Mouse (Mus musculus): ENCODE measurements at regions not wholly inside any gene's neighbourhood (a gene's known extent, or its start where the extent isn't known, plus 50 kb on each side); places are given as distances from the start of the nearest gene placed in this dataset.

DNA sequence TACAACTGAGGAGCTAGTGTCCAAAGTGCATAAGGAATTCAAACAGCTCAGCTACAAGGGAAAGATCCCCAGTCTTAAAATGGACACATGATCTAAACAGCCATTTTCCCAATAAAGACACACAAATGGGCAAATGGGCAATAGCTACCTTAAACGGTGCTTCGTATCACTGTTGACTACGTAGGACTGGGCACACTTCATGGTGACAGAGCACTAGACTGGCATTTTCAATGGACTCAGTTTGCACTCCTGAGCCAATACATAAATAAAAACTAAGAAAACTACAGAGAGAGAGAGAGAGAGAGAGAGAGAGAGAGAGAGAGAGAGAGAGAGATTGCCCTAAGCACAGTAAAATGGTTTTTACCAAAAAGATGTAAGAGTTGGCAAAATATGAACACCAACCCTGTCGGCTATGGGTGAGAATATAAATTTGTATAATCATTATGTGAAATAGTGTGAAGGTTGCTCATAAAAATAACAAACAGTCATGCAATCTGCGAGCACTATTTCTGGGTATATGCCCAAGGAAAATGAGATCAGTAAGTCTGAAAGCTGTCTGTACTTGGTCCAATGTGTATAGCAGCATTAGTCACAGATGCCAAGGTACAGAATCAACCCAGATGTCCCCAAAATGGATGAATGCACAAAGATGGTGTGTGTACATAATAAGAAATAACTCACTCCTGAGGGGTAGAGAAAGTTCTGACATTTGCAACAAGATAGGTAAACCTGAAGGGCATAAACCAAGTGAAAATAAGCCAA is 312.9 kb upstream of the Clec14a start:
- DNase-seq (ENCODE audit: low spot score) = no peak

DNA sequence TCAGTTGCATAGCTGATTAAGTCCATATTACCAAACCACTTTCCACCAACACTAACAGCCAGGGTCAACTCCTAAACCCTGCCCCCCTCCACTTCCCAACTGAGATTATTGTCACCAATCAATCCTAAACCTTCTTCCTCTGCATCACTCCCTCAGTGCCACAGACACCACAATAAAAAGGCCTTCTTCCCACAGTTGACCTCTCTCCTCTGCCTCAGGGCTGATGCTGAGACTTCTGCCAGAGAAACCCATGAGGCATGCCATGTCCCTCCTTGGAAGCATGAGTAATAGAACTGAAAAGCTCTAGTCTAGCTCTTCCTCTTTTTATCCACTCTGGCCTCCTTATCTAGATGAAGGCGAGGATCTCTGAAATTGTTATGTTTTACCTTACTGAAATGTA is 300.0 kb upstream of the Clec14a start:
- no peak for DNase-seq (ENCODE audit: low spot score)

DNA sequence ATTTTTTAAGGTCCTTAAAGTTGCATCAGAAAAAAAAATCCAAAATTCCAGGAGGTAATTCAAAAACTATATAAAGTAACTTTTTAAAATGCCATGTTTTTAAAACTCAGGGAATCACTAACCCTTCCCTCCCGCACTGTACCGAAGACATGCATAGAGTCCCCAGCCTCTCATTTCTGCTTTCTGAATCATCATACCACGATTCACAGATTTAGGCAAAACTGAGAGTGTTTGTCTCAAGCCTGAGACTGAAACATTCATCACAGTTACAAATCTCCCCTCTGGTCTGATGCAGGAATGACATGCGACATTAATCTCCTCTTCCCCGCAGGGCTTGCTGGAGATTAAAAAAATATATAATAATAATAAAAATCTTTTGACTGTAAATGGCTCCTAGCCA is 291.8 kb upstream of the Clec14a start:
- DNase-seq (ENCODE audit: low spot score) = no peak

DNA sequence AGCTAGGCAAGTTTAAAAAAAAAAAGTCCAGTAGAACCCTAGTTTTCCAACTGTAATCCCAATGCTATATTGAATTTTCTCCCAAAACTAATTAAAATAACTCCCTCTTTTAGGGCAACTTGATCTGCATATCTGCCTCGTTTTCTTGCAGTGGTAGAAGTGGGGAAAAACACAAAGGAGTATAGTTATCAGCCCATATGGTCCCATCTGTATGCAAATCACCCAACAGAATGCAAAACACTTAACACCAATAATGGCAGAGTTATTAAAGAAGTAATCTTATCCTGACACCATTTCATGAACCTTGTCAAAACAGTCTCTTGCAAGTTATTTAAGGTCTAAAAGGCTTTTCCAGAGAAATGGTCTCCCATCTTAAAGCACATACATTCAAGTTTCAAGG is 290.7 kb upstream of the Clec14a start:
- no peak for DNase-seq (ENCODE audit: low spot score)

DNA sequence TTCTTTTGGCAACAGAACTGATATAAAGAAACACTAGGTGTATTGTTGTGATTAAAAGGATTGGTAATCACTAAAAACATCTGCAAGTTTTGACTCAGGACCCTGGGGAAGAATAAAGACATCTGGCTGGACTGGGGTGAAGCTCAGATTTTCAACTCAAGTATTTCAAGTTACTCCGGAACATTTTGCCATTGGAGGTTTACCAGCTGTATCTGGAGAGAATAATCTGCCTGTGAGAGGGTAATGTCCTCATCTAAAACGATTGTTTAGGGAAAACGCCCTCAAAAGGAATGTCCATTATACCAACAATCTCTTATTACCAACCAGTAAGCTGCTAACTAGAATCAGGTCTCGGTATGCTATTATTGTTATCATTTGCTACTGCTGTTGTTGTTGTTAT is 288.2 kb upstream of the Clec14a start:
- no peak for DNase-seq (ENCODE audit: low spot score)

DNA sequence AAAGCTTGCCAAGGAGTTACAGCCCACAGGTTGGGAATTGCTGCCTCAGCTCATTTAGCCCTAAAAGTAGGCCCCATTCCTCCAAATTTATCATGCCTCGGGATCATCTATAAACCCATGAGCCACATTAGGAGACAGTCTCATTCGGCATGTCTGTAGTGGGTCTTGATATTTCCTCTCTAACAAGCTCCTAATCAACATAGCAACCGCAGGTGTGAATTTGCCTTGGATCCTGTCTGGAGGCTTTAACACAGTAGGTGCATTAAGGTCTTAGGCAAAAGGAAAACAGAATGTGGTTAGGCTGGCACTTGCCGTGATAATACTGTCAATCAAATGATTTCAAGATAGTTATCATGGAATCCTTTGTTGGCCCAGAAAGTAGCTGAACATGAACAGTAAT is 287.7 kb upstream of the Clec14a start:
- DNase-seq (ENCODE audit: low spot score) = no peak

DNA sequence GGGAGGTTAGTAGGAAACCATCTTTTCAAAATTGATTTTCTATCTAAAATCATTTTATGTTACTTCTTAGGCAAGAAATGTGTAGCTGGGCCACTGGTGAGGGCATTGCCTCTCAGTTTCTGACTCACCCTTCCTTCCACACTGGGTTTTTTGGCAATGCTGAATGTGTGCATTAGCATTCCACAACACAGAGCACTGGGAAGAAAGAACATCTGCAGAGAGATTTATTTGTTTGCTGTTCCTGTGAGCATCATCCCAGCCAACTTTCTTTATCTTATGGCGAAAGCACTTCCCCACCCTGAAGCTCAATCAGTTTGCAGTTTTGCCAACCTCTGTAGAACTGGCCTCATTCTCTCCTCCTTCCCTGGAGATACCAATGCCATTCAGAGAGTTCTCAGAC is 287.0 kb upstream of the Clec14a start:
- DNase-seq (ENCODE audit: low spot score) = peak; percentile 14

DNA sequence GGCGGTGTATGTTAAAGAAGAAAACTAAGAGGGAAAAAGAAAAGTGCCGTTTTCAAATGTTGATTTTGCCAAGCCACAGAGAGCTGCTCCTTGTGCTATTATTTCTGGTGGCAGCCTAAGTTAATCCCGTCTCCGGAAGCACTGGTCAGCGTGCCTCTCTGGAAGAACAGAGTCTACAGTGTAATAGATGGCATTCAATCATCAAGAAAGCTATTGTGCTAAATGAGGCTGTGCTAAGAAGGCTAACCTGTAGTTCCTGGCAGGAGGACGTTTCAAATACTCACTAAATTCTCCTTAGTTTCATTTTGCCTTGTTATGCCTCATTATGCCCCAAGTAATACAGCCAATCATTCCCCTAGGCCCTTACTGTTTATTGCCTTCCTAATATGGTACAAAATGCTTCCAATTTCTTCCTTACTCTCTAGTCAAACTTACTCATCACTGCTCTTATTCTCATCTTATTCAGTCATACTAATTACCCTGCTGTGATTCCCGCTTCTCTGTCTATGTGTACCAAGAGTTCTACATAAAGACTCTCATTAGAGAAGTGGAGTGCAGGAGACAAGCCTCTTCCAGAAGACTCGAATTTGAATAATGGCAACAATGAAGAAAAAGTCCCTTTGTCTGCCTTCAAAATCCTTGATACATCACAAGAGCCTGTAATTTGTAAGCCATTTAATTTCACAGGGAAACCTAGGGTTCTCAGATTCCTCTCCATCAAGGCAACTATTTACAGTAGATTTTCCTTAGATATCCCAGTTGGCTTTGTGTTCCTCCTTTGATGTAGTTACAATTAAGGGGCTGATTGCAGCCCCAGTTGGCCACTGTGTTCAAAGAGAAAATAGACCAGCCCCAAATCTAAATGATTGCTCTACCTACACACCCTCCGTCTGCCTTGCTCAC is 282.0 kb upstream of the Clec14a start:
- DNase-seq (ENCODE audit: low spot score) = no peak

DNA sequence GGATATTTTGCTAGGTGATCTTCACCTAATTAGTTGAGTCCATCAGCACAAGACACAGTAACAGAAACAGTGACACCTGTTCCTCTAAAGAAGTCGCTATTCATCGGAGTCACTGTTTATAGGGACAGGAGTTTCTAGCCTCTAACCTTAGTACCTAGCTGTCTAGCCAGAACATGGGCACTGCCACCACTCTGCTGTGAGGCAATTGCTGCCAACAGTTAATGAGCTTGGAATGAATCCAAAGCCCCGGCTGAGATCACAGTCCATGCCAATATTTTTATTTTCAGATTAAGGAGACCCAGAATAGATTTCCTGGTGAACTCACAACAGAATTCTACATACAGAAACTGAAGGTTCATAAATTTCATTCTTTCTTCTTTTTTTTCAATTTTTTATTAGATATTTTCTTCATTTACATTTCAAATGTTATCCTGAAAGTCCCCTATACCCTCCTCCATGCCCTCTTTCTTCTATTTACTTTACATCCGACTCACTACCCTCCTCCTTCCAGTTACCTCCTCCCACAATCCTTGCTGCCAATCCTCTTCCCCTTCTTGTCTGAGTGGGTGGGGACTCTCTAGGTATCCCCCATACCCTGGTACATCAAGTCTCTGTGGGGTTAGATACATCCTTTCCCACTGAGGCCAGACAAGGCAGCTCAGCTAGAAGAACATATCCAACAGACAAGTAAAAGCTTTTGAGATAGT is 276.9 kb upstream of the Clec14a start:
- no peak for DNase-seq (ENCODE audit: low spot score)

DNA sequence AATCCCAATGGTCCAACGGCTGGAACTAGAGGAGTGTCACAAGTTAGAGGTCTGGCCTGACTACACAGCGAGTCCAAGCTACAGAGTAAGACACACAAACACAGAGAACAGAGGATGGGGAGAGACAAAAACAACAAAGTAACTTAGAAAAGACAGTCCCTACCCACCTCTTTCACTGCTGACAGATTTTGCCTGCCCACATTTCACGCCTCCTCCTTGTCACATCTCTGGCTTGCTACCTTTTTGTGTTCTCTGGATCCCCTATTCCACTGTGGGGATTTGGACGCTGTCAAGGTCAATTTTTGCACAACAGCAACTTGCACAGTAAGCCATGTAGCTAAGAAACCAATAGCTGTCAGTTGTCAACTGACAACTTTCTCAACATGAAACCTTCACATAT is 275.8 kb upstream of the Clec14a start:
- DNase-seq (ENCODE audit: low spot score) = no peak

DNA sequence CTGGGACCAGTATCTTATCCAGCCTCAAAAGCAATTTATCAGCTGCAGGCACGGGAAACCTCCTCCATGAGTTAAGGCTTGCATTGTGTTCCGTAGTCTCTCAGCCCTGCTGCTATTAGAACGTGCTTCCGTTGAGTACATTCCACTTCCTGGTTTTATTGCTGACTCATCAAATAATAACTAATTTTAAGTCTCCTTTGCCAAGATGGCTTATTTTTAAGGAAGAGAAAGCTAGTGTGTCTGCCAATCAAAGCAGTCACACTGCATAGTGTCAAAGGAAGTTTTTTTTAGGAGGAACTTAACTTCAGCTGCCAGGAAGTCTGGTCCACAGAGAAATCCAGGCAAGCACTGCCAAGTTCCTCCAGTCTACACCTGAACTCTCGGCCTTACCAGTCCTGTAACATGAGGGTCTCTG is 269.2 kb upstream of the Clec14a start:
- no peak for DNase-seq (ENCODE audit: low spot score)

DNA sequence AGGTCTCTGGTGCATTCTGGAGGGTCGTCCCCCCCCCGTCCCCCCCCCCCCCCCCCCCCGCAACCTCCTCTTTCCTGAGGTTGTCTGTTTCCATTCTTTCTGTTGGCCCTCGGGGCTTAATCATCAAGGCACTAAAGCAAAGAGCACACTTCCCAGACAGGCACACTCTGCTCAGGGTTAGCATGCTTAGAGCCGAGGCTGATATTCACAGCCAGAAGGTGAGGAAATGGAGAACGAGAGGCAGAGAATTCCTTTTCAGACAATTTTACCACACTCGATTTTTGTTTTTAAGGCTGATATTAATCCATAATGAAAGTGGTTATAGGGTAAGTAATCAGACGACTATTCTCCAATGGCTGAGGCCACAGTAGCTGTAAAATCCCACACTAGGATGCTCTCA is 268.7 kb upstream of the Clec14a start:
- no peak for DNase-seq (ENCODE audit: low spot score)

DNA sequence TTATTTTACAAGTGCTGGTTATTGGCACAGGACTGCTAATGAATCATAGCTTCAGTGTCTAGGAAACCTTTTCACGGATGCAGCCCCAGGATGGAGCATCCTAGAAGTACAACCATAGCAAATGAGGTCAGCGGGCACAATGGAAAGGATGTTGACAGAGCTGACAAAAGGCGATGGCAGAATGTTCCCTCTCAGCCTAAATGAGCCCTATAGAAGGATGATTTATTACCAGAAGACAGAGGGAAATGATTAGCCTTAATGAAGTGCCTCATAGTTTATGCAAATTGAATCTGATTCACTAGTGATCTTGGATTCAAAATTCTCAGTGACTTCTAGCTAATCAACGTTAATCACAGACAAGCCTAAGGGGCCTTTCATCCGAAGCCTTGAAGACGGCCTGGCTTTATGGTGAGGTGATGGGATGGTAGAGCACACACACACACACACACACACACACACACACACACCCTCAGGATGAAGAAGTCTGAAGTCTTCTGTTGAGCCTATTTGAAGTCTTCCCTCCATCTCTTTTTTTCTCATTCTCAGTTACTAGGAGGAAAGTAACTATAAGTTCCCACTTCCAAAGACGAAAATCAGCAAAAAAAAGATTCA is 267.4 kb upstream of the Clec14a start:
- no peak for DNase-seq (ENCODE audit: low spot score)

DNA sequence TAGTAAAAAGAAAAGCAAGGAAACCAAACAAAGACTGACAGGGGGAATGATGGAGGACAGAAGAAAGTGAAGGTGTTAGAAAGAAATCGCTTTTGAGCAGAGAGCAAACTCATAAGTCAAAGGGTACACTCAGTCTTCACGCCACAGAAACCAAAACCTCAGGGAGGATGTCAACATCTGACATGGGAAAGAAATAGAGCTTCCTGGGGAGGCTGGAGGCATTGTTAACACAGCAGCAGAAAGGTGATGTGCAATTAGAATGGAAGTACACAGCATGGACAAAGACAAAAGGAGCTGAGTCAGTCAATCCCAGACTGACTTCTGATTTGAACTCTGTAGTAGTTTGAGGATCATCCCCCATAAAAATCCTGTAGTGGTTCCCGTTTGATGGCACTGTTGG is 261.2 kb upstream of the Clec14a start:
- no peak for DNase-seq (ENCODE audit: low spot score)

DNA sequence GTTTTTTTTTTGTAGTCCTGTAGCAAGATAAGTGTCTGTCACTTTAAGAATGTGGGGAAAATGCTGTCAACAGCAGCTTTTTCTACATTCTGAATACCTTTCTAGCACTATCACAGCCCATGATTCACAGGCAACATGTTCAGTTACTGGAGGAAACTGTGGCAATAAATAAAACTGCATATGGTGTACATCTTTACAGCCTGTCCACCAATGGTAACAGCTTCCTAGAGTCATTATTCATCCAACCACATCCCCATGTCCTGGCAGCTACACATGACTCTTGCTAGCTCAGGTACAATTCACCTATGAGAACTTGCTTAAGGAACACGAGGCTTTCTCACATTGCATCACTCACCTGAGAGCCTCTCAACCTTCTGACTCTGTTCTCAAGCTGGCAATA is 247.7 kb upstream of the Clec14a start:
- no peak for DNase-seq (ENCODE audit: low spot score)

DNA sequence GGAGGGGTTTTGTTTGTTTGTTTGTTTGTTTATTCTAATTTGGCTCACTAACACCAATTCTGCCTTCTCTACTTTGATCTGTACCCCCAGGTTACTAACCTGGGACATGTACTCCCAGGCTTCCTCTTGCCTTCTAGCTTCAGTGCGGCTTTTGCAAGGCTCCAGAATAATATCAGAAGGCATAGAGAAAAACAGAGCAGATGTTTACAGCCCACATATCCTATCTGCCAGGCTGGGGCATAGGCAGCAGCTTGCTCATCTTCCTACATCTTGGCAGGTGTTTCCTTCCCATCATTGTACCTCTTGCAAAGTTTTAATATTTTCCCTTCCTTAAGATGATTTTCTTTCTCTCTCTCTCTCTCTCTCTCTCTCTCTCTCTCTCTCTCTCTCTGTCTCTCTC is 244.9 kb upstream of the Clec14a start:
- DNase-seq (ENCODE audit: low spot score) = no peak

DNA sequence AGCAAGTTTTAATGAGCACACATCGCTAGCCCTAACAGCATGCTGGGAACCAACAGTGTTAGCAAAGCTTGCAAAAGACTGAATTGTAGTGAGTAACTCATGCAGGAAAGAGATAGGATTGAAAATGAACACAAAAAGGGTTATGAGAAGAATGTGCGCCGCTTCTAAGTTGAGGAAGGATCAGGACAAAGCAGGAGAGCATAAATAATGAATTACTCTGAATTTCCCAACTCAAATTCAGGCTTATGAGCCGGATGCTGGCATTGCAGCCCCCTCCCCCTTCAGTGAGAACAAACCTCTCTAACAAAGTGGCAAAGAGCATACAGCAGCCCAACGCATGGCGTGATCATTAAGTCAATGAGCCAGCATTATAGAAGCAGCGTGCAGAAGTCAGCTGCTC is 243.6 kb upstream of the Clec14a start:
- DNase-seq (ENCODE audit: low spot score) = no peak

DNA sequence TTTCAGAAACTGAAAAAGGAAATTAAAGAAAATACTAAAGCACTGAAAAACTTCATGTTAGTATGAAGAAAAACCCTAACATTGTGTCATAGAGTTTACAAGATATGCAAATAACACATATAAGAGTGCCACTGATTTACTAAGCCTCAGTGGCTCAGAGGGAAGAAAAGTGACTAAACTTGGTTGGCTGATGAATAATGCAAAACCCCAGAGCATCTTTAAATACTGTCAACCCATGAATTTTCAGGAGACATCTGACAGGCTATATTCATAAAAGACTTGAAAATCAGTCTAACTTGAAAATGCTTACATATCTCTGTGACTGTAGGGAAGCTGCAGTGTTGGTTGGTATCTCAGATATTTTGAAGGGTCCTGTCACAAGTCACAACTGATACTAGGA is 235.2 kb upstream of the Clec14a start:
- no peak for DNase-seq (ENCODE audit: low spot score)

DNA sequence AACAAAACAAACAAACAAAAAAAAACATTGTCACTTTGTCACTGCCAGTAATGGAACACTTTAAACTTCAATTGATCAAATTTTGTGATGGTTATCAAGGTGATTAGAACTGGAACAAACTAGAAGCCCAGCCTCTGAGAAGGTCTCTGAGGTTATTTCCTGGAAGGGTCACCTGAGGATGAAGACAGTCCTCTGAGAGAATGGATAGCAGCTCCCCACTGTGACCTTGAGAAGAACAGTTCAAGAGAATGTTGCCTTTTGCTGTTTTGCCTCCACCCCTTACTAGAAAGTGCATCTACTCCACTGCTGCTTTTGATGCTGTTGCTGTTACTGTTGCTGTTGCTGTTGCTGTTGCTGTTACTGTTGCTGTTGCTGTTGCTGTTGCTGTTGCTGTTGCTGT is 205.1 kb upstream of the Clec14a start:
- DNase-seq (ENCODE audit: low spot score) = no peak

DNA sequence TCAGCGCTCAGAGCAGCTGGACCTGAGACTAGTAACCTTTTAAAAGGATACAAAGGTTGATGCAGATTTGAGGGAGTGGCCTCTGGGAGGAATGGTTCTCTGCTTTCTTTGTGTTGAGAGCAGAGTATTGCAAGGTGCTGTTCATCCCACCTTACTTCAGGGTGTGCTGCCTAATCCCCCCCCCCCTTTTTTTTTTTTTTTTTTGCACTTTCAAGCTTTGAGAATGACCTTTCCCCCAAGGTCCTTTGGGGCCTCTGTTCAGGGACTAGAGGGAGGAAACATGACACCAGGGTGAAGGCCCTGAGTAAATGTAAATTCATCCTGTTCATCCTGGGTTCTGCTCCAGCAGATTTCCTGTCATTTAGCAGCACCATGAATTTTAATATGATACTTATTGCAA is 204.4 kb upstream of the Clec14a start:
- no peak for DNase-seq (ENCODE audit: low spot score)

DNA sequence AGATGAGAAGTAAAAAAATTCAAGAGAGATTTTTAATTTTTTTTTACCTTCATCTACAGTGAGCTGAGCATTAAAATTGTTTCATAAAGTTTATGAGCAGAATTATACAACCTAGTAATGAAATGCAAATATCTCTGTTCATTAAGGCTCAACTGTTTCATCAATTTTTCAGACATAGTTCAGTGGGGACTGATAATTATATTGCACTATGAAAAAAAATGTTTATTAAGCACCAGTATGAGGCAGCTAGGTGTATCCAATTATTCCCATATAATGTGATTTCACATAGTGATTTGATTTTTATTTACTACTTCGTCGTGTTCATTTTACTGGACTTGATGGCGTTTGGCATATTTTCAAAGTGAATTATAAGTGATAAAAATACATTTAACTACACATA is 191.4 kb upstream of the Clec14a start:
- no peak for DNase-seq (ENCODE audit: low spot score)

DNA sequence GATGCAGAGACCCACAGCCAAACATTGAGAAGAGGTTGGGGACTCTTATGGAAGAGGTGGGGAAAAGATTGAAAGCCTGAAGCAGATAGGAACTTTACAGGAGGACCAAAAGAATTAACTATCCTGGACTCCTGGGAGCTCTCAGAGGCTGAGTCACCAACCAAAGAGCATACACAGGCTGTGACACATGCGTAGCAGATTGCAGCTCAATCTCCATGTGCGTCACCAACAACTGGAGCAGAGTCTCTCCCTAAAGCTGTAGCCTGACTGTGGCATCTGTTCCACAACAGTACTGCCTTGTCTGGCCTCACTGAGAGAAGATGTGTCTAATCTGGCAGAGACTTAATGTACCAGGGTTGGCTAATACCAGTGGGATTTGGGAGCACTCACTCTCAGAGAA is 185.7 kb upstream of the Clec14a start:
- no peak for DNase-seq (ENCODE audit: low spot score)

DNA sequence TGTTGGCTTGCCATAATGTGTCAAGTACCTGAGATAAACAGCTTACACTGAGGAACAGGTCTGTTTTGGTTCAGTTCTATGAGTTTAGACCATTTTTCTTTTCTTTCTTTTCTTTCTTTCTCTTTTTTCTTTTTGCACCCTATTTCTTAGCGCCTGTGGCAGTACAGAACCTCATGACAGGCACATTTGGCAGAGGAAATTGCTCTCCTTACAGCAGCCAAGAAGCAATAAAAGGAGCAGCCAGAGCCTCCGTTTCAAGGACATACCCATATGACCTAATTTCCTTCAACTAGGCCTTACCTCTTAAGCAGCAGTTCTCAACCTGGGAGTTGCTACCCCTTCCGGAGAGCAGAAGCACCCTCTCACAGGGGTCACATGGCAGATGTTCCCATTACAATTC is 173.9 kb upstream of the Clec14a start:
- no peak for DNase-seq (ENCODE audit: low spot score)

All from ovary, adult 18-20 months (tissue).